Mouse (Mus musculus) spleen, postnatal 0 days (tissue): ENCODE measurements around the gene Akap8l. TPM values are rescaled to one million over a fixed set of nuclear protein-coding genes. Genes with fewer than 3 reads are reported as not detected.

Experiments
- polyA plus RNA-seq: library from polyadenylated mRNA; unstranded; fragments of >200 nt; fragmentation: Nextera tagmentation; extraction: Ambion mirVana; gene quantifications from 2 replicates; pipeline ENCODE4 v1.2.1, GENCODE M21; 2015

Gene Akap8l
- polyA plus RNA-seq = 46.0 and 54.6 TPM in 2 replicates

GRCm38 (mm10) chr17:32350382-32350983 is at the start of gene Akap8l:
Akap8l (minus strand) TSS chr17:32350607.

GRCm38 (mm10) chr17:32389101-32389659 is 38.8 kb upstream of the Akap8l start, which contains the start of gene Wiz:
Wiz (minus strand) TSS chr17:32389439.

GRCm38 (mm10) chr17:32320597-32321389 is 29.6 kb downstream of the Akap8l start, which contains the start of gene Akap8:
Akap8 (minus strand) TSS chr17:32321238.

GRCm38 (mm10) chr17:32284262-32285137 is 65.9 kb downstream of the Akap8l start, which contains the start of gene Brd4:
Brd4 (minus strand) TSS chr17:32284722.

Other genes starting within 250 kb of the Akap8l start
- gene Notch3, start 183.8 kb downstream of the Akap8l start, polyA plus RNA-seq = 2.6 and 3.6 TPM in 2 replicates
- 0.11 and 0.13 TPM in 2 replicates for gene Ephx3, start 161.1 kb downstream of the Akap8l start, polyA plus RNA-seq
- 39.8 and 41.1 TPM in 2 replicates for gene Brd4, start 65.9 kb downstream of the Akap8l start, polyA plus RNA-seq
- gene Akap8, start 29.4 kb downstream of the Akap8l start, polyA plus RNA-seq = 41.3 and 43.5 TPM in 2 replicates
- gene Wiz, start 38.8 kb upstream of the Akap8l start, polyA plus RNA-seq = 8.3 and 8.6 TPM in 2 replicates
- gene Rasal3, start 53.0 kb upstream of the Akap8l start, polyA plus RNA-seq = 7.5 and 10.2 TPM in 2 replicates
- 0.57 and 0.84 TPM in 2 replicates for gene Pglyrp2, start 73.6 kb upstream of the Akap8l start, polyA plus RNA-seq
- 0.41 and 1.1 TPM in 2 replicates for gene Cyp4f39, start 102.1 kb upstream of the Akap8l start, polyA plus RNA-seq
- gene Cyp4f17, start 155.4 kb upstream of the Akap8l start, polyA plus RNA-seq = 2.3 TPM in 2 replicates
- 5.7 and 9.7 TPM in 2 replicates for gene Cyp4f16, start 186.0 kb upstream of the Akap8l start, polyA plus RNA-seq